Mouse (Mus musculus): ENCODE results near the gene Add3.

- TF ChIP-seq CTCF (IDR thresholded peaks at IDR 0.05; ENCODE audit: borderline replicate concordance, insufficient read depth, low read length) (no peak), POLR2A (IDR thresholded peaks at IDR 0.05; ENCODE audit: low read depth, low read length) (no peak)
These were observed 49.6 kb upstream of the Add3 start for GRCm38 (mm10) chr19:53090677-53091076.

All from embryonic fibroblast, embryonic 13.5 days (primary cell).